Mouse (Mus musculus) gastrocnemius, postnatal 14 days (tissue): ENCODE measurements around the gene Itgbl1. TPM values are rescaled to one million over a fixed set of nuclear protein-coding genes. Genes with fewer than 3 reads are reported as not detected.

Experiments
- DNase-seq: peaks from one replicate; pipeline ENCODE4 v3.0.0; 2021; ENCODE audit warnings: mixed read lengths
- intact Hi-C: fragments of 180-260 bp; cut with DNase I; formaldehyde crosslinking; loops from one replicate; pipeline ENCODE4 v1.15.1; 2025; ENCODE audit warnings: low total_unique reads
- total RNA-seq, 2 experiments: library from RNA; stranded (reverse); gene quantifications; 2 replicates each; pipeline ENCODE4 v1.2.3; 2021

The Itgbl1 gene
- total RNA-seq, 2 experiments from 2014 or later, result 9.6 to 9.7 TPM

DNA sequence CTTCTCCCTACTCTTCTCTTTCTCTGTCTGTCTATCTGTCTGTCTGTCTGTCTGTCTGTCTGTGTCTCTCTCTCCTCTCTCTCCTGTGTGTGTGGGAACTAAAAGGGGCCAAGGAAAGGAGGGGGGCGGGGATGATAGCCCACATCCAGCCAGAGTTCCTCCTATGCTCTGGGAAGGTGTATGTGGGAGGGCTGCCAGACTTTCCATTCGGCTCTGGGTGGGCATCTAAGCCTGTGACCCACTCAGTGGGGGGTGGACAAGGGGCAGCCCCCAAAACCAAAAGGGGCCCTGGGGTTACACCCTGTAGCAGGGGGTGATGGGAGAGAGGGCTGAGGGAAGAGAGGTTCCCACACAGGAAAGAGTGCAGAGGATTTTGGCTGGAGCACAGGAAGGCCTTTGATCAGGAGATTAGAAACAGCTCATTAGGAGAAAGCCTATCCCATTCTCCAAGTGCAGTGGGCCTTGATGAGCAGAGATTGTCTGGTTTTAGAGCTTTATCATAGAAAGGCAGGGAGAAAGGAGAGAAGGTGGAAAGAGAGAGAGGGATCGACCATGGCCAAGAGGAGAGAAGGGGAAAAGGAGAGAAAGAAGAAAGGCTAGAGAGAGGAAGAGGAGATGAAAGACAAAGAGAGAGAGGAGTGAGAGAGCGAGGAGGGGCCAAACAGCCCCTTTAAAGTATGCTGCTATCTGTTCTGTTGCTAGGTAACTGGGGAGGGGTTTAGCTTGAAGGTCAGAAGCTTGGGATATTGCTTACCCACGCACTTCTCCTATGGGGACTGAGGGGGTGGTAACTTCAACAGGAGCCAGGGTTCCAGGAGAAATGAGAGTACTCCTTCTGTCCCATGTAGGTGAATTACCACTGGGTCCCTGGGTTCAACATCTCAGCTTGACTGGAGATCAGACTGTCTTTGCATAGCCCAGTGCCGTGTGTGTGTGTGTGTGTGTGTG is 206.3 kb downstream of the Itgbl1 start:
- no peak for DNase-seq

DNA sequence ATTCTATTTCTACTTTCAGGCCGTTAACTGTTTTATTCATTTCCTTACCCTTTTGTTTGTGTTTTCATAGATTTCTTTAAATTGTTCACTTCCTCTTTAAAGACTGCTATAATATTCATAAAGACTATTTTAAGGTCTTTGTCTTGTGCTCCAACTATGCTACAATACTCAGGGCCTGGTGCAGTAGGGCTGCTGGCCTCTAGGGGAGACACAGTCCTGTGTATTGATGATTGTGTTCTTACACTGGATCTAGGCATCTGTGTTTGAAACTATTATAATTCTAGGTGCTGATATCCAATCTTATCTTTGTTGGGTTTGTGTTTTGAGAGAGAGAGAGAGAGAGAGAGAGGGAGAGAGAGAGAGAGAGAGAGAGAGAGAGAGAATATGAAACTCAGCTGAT is 268.1 kb downstream of the Itgbl1 start:
- no peak for DNase-seq
- intact Hi-C loops, result no loop called here

More for the DNA sequence above, 206.3 kb downstream of the Itgbl1 start:
- intact Hi-C loops, result no loop called here

DNA sequence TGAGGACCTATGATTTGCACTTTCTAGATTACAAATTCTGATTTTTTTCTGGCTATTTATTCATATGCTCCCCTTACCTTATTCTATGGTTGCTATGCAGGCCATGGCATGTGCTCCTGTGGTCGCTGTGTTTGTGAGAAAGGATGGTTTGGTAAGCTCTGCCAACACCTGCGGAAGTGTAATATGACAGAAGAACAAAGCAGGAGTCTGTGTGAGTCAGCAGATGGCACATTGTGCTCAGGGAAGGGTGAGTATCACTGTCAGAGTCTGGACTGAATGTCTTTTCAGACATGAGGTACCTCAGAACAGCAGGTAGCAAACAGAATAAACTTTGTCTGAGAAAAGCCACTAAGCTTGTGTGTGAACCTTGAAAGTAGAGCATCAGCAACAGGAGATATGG is 306.8 kb downstream of the Itgbl1 start:
- intact Hi-C loops, result no loop called here

DNA sequence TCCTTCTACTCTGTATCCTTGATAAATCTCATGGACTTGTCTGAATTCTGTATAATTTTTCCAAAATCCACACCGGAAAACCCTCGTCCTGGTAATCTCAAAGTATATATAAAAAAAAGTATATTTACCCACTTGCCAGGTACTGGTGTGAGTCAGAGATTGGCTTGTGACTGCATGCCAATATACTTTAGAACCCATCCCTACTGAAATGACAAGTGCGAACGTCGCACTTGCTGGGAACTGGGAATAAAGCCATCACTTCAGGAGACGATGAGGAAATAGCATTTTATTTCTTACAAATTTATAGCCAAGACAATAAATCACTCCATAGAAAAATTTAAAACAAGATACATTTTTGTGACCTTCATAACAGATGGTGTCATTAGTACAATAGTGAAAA is 308.2 kb downstream of the Itgbl1 start:
- DNase-seq, result no peak
- intact Hi-C loops, result no loop called here

More for the DNA sequence above, 306.8 kb downstream of the Itgbl1 start:
- DNase-seq, result no peak

DNA sequence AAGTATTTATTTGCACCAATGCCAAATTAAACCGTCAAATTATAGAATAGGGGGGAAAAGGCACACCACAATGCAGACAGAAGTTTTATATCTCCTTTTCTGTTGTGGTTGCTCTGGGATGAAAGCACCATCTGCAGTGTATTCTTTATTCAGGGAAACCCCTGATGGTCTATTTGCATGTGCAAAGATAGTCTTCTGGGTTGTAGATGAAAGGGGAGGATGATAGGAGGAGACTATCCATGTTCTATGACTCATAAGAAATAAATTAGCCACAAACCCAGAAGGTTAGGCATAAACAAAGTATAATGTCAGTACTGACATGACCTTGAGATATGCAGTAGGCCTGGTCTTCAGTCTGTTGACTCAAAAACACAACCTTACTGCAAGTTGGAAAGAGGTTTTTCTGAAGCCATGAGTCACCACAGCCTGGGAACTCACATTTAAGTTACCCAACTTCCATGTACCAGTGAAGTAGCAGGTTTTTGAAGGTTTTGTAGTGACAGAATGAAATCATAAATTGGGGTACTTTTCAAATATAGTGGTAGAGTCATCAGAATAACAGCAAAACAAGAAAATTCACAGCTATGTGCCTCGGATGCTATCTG is 330.9 kb downstream of the Itgbl1 start:
- no peak for DNase-seq
- intact Hi-C loops, result no loop called here

Other genes with a start within 250 kb of the Itgbl1 start
- gene Nalcn, start 32.8 kb upstream of the Itgbl1 start, total RNA-seq, result under 1 TPM; 0.21 to 0.29 TPM